Mouse (Mus musculus): ENCODE measurements around the gene Poln.
A peak's percentile ranks its signal among the peaks of the same experiment; 100 is the strongest.

Gene Poln

DNA sequence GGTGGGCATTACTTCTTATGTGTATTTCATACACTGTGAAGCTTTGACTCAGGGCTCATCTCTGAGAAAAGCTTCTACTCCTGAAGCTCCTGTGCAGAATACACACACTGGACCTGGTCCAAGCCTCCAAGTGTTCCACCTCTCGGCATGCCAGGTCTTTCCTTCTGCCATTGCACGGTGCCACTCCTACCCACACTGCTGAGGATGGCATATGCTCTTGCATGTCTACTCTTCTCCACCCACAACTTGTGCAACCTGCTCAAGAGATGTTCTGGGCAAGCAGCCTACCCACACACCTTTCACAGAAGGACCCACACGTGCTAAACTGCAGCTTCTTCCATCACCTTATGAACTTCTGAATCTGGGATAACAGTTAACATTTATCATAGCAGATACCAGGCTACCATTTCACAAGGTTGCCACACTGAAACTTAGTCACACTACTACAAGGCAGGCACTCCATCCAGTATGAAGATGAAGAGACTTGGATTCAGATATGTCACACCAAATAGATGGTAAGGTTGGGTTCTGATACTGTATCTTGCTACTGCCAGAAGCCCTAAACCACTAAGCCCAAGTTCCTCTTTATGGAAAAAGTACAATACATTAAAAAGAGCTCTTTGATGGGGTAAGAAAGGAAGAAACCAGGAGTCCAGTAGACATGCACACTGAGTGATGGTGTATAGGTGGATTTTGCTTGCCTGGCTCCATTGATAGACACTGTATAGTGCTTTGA lies 50.0 kb downstream of the Poln start:
- DNase-seq (ENCODE audit: low spot score in 2 of 2): no peak

DNA sequence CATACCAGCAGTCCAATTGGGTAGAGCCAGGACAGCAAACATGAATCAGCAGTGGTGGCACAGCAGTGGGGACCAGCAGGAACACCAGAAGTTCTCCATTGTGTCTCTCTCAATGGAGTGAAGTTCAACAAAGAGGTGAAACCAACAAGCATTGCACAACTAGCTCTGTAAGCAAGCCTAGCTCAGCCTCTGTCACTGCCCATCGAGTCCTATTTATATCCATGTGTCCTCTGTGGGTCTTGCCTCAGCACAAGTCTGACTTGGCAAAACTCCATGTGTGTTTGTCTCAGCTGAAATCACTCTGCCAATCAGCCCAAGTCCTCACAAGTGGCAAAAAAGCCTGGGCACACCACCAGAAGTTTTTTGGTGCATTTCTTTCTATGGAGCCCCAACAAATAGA lies 63.6 kb downstream of the Poln start:
- DNase-seq (ENCODE audit: low spot score in 2 of 2): no peak

DNA sequence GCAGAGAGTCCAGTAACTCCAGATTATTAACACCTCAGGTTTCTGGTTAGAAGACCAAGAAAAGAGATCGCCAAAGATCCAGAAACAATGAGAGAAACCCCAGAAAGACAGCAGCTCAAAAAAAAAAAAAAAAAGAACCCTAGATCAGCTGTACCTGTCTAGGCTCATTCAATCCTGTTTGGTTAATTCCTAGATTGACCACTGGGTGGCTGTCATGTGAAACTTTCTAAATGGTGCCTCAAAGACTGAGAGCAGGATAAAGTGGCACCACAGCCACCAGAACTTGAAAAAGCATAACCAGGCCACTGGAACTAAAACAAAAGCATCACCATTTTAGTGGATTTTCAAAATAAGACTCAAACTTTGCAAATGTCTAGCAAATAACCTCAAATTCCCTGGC lies 71.9 kb downstream of the Poln start:
- DNase-seq (ENCODE audit: low spot score in 2 of 2): peak in 1 of 2 experiments; percentile 35

DNA sequence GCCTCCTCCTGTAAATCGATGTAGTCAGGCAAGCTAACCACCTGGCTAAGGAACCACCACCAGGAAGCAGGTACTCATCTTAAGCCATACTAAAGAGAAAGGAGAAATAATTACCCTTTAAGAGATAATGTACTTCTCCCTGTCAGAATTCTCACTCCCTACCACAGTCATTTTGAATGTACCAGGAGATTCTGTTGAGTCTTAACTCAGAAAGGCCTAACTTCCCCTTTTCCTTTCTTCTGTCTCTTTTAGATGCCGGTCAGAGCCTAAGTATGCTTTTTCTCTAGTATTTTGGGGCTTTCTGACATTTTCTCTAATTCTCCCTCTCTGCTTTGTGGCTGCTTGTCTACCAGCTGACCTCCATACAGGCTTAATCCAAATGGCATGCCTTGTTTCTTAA lies 76.2 kb downstream of the Poln start:
- no peak for DNase-seq (ENCODE audit: low spot score in 2 of 2)

DNA sequence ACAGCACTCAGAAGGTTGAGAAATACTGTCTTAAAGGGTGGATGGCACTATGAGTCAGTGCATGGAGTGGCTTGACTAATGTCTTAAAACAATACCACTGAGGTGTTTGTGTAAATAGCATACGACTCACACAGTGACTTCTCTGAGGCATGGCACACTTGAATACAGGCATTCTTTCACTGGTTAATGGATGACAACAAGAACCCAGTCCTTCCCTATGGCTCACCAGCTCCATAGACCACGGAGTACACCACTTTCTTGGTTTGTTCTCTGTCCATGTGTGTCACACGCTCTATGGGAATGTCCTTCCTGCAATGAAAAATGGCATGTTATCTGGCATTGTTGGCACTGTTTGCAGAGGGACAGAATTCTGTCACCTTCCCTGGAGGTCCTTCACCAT lies 136.7 kb downstream of the Poln start:
- no peak for DNase-seq (ENCODE audit: low spot score in 2 of 2)

DNA sequence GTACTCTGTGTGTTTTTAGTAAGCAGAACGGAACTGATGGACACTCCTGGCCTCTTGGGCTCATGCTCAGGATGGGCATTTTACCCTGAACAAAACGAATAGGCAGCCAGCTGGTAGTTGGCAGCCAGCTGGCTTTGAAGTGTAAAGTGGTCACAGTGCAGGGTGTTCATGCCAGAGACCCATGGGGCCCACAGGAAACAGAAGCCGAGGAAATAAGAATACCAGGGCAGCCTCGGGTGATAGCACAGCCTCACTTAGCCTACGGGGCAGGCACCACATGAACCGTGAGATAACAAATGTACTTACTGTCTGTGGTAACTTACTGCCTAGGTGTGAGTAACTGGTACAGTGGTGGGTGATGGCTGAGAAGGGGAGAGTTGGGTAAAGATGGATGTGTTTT lies 138.2 kb downstream of the Poln start:
- DNase-seq (ENCODE audit: low spot score in 2 of 2): no peak

DNA sequence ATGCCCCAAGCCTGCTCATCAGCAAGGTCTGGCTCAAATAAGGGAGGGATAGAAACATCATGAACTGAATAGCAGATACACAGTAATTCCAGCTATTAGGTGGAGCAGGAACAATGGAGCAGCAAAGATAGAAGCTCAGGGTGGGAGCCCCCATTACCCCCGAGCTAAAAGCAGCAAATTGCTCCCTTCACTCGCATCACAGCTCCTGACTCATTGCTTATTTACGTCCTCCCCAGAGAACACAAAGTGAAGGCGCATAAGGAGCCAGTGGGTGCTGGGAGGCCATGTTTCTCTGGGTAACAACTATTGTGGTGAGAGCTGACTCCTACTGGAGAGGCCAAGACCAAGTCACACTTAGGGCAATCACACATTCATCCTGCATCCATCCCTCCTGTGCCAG lies 139.1 kb downstream of the Poln start:
- no peak for DNase-seq (ENCODE audit: low spot score in 2 of 2)

DNA sequence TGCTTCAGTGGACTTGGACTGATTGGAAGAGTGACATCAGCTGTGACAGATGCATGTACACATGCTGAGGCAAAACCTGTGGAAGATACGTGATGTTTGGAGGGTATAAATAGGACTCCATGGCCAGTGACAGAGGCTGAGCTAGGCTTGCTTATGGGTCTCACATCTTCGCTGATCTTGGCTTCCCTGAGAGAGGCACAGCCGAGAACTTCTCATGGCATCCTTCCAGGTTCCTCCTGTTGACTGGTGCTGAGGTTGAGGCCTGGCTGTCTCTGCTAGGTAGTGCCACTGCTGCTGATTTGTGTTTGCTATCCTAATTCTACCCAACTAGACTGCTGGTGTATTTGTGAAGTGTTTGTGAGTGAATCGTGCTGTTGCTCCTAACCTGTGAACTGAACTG lies 150.3 kb downstream of the Poln start:
- no peak for DNase-seq (ENCODE audit: low spot score in 2 of 2)

DNA sequence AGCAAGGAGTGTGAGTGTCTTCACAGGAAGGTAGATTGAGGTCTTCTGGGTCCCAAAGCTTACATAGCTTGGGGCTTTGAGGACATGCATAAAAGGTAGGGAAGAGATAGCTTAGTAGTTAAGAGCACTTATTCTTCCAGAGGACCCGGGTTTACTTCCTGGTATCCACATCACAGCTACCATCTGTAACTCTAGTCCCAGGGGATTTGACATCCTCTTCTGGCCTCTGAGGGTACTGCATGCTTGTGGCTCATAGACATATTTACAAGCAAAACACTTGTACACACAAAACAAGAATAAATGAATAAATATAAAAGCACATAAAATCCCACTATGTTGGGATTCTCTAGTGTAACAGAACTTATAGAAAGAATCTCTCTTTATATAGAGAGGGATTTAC lies 154.6 kb downstream of the Poln start:
- DNase-seq (ENCODE audit: low spot score in 2 of 2): no peak

DNA sequence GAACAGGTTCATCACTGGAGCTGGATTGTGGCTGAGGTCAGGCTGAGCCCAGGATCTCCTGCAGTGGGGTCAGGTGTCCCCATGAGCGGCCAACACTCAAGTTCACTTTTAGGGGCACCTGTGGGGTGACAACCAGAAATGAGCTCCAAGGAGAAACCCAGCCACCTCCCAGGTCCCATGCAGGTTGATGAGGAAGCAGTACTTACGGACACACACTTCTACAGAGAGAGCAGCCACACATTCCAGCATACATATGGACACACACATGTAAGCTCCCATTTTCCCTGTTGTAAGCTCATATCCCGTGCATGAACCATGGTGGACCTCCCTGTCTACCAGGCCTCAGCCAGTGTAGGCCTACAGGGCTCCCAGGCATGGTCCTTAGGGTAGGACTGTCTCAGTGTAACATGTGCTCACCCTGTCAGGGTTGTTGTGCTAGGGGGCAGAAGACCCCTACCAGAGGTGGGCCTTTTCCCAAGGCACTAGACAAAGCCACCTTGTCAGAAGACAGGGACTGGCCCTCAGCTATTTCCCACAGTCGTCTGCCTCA lies 161.8 kb downstream of the Poln start:
- no peak for DNase-seq (ENCODE audit: low spot score in 2 of 2)

DNA sequence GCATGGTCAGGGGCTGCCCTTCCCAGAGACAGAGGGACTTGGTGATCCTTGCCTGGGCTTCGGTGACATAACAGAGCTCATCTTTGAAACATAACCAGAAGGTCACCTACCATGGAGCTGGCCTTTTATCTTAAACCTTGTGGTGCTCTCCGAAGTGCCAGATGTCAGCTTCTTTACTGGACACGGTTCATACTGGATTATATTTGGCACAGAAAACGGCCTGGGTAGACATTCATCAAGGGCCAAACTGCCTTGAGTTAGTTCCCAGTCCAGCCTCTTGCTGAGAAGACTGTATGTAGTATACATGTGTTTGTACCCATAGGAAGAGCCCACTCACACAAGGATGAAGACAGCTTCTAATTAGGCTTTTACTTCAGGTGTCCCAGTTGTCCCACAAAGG lies 162.4 kb downstream of the Poln start:
- DNase-seq (ENCODE audit: low spot score in 2 of 2): no peak

DNA sequence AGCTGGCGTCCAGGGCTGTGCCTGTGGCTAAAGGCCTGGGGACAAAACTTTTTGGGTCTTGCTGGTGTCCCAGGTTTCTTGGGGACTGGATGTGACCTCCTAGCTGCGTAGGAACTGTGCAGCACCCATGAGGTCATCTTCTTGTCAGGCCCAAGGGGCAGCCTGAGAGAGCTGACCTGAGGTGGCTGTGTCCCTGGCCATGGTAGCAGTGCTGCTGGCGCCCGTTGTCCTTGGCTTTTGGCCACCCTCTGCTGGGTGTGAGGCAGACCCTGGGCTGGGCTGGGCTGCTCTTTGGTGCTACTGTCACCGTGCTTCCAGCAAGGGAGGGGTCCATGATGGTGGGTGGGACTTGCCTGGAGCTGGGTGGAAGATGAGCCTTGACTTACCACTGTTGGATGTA lies 164.6 kb downstream of the Poln start:
- no peak for DNase-seq (ENCODE audit: low spot score in 2 of 2)

DNA sequence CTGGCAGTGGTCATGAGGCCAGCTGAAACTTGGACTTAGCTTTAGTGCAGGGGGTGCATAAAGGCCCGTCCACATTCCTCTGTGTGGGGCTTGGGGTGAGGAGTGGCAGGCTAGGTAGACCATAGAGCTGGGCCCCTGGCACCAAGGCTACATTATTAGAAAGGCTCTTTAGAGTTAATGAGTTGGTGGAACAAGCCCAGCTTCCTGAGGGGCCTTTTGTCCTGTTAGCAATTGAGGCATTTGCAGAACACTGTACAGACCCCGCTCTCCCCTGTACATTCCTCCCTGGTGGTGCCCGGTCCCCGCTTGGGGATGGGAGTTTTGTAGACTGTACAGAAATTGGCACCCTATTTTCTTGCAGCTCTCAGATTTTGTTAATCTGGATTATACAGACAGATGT lies 166.6 kb downstream of the Poln start:
- no peak for DNase-seq (ENCODE audit: low spot score in 2 of 2)

DNA sequence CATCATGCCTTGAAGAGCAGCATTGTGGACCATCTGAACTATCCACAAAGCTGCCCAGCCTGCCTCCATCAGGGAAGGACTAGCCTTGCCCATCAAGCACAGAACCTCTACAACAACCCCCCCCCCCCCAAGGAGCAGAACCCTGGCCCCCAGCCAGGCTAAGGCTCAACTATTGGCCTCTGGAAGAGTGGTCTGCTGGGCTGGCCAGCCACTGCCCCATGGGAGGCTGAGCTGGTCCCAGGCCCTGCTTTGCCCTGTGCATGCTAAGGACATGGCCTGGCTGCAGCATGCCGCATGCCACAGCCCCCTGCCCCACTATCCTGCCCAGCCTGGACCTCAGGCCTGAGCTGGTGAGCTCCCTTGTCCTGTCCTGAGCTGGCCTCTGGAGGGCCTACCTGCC lies 167.8 kb downstream of the Poln start:
- no peak for DNase-seq (ENCODE audit: low spot score in 2 of 2)

DNA sequence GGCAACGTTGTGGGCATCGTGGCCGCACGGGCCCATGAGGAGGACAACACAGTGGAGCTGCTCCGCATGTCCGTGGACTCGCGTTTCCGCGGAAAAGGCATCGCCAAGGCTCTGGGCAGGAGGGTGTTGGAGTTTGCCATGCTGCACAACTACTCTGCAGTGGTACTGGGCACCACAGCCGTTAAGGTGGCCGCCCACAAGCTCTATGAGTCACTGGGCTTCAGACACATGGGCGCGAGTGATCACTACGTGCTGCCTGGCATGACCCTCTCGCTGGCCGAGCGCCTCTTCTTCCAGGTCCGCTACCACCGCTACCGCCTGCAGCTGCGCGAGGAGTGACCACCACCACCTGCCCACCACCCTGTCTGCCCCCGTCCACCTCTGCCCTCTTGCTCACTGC lies 168.4 kb downstream of the Poln start:
- no peak for DNase-seq (ENCODE audit: low spot score in 2 of 2)

DNA sequence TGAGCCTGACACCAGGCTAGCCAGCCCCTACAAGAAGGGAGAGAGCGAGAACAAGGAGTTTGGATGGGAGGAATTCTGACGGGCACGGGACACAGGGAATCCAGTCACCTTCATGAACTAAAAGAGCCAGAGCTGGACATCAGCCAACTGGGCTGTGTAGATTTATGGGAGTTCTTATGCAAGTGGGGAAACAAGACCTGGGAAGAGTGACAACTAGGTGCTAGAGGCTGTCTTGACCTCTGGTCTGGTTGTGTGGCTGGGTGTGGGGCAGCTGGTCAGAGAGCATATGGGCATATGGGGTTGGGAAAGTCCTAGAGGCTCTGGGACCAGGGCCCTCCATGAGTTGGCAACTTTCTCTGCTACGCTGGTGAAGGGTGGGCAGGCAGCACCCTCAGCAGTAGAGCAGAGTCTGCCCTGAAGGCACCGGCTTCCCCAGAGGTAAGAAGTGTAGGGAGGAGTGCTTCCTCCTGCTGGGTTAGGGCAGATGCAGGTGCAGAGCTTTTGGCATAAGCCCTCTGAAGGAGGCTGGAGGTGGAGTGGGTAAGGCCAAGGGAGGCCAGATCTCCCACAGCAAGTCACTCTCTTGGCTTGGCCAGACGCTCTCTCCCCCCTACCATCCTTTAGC lies 169.7 kb downstream of the Poln start:
- DNase-seq (ENCODE audit: low spot score in 2 of 2): no peak

DNA sequence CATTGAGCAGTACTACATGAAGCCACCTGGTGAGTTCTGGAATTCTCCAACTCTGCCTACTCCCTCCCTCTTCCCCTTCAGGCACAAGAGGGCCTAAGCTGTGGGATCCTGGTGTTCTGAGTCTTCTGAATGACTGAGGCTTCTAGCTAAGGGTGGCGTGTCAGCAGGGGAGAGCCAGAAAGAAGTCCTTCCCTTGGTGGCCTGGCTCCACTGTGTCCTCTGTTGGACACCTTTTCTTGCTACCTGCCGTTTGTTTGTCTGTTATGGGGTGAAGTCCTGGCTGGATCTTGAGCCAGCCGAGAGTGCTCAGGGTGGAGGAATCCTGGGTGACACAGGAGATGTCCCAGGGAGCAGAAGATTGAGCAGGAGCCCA lies 170.8 kb downstream of the Poln start:
- DNase-seq (ENCODE audit: low spot score in 2 of 2): no peak

DNA sequence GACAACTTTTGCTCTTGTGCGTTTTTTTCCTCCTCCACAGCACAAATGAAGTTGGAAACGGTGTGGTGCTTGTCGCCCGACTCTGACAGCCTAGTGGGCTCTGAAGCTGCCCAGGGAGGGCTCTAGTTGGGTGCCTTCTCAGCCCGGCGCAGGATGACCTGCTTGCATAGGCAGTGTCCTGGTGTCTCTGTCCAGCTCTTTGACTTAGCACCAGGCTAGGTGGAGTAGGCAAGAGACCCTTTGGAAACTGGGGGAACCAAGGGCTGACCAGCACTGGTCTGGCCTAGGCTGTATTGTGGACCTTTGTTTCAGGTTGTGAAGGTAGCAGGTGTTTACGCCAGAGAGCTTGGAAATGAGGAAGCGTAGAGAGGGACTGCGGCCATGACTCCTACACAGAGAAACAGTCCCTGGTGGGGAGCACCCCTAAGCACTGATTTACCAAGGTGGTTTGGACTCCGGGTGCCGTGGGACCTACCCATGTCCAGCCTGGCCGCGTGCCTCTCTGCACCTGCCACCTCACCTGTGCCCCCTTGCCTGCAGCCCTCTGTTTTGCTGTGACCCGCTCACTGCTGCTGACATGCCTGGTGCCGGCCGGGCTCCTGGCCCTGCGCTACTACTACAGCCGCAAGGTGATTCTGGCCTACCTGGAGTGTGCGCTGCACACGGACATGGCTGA lies 171.3 kb downstream of the Poln start:
- DNase-seq (ENCODE audit: low spot score in 2 of 2): no peak

DNA sequence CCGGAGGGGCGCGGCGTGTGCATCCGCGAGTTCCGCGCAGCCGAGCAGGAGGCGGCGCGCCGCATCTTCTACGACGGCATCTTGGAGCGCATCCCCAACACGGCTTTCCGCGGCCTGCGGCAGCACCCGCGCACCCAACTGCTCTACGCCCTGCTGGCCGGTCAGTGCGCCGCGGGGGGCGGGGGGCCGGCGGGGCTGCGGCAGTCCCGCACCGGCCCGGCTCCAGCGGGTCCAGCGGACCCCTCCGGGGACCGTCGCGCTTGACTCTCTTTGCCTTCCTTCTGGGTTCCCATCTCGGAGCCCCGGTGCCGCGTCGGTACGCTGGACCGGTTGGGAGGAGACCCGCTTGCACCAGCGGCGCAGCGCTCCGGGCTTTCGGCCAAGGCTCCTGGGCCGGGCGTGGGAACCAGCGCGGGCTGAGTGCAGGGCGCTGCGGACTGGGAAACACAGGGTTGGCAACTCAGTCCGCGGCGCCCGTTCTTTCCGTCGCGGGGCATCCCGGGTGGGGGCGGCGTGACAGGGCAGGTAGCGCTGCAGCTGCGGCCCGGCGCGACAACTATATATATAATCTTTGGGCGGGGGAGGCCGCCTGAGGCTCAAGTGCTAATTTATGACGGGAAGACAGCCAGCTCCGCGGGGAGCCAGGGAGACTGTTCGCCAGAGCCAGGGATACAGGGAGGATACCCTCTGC lies 172.1 kb downstream of the Poln start:
- peak; percentile 25 to 33 for DNase-seq (ENCODE audit: low spot score in 2 of 2)

DNA sequence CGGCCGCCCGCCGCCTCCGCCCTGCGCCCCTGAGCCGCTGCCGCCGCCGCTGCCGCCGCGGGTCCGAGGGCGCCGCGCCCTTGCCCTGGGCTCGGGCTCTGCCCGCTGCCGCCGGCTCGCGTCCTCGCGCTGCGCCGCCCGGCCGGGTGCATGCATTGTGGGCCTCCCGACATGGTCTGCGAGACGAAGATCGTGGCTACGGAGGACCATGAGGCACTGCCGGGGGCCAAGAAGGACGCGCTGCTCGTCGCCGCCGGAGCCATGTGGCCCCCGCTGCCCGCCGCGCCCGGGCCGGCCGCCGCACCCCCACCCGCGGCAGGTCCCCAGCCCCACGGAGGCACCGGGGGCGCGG lies 172.6 kb downstream of the Poln start:
- no peak for DNase-seq (ENCODE audit: low spot score in 2 of 2)

DNA sequence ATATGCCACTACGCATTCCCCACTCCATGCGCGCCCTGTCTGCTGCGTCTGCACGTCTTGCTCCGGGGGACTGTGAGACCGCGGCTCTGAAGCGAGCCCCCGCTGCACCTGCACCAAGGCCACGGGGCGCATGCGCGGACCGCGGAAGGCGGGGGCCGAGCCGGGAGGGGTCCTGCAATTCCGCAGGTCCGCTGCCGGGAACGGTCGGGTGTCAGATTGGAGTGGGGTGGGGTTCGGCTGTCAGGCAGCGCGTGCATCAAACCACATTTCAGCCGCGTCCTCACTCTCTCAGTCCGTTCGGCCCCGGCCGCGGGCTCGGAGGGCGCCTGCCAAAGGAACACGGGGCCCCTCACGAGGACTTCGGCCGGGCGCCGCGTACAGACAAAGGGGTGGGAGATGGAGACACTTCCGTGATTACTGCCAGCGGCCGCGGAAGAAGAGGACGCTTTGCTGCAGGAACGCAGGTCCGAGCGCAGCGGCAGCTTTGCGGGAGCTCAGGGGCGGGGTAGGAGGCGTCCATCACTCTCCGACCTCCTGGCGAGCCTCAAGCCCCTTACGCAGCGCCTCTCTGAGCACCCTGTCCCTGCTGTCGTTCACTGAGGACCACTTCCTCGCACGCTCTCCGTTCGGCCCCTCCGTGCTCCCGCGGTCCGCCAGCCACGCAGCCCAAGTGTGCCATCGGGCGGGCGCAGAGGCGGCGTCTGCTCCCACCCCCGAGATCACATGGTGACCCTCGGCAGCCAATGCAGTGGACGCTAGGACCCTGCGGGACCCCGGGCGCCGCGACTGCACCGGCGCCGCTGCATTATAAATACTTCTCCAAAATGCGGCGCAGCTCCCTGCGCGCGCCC lies 173.2 kb downstream of the Poln start, which contains the start of gene Nat8l:
Nat8l (plus strand) TSS at position 142 of the 851 bp plus-strand sequence.
- peak; percentile 37 to 58 for DNase-seq (ENCODE audit: low spot score in 2 of 2)

Measured in spleen, postnatal 10 days (tissue).